Mouse (Mus musculus) limb, embryonic 12.5 days (tissue): ENCODE measurements around the gene Peg10. TPM values are rescaled to one million over a fixed set of nuclear protein-coding genes. Genes with fewer than 3 reads are reported as not detected.

Experiments
- polyA plus RNA-seq: library from polyadenylated mRNA; unstranded; fragments of >200 nt; fragmentation: Nextera tagmentation; extraction: Ambion mirVana; gene quantifications from 2 replicates; pipeline ENCODE4 v1.2.1, GENCODE M21; 2016

Peg10 gene
- polyA plus RNA-seq, 1 experiment from 2014 or later = 9.1 TPM

Other genes with a start within 250 kb of the Peg10 start
- 448 and 471 TPM in 2 replicates for gene Col1a2, start 242.5 kb upstream of the Peg10 start, polyA plus RNA-seq
- gene Casd1, start 146.5 kb upstream of the Peg10 start, polyA plus RNA-seq = 51.6 and 53.1 TPM in 2 replicates
- gene Sgce, start 99 bp upstream of the Peg10 start, polyA plus RNA-seq = 57.5 TPM in 2 replicates
- 27.0 and 27.8 TPM in 2 replicates for gene Ppp1r9a, start 155.6 kb downstream of the Peg10 start, polyA plus RNA-seq